Mouse (Mus musculus) heart, adult 11 months (tissue): Measurements from ENCODE around the gene Abcc9.

ENCODE experiments used
- DNase-seq: peaks from one replicate; pipeline ENCODE4 v3.0.0; 2022

Gene Abcc9

GRCm38 (mm10) chr6:142701652-142702637, at the start of gene Abcc9:
TSS of gene Abcc9 (minus strand) at chr6:142702315.
- DNase-seq: peak; percentile 96

- DNase-seq: no peak
These were observed 49.2 kb upstream of the Abcc9 start for GRCm38 (mm10) chr6:142751365-142751764.

- no peak for DNase-seq
These were observed 46.1 kb upstream of the Abcc9 start for GRCm38 (mm10) chr6:142748057-142748708.

GRCm38 (mm10) chr6:142747165-142747564, 45.0 kb upstream of the Abcc9 start:
- DNase-seq: no peak

- DNase-seq: no peak
These were observed 44.6 kb upstream of the Abcc9 start for GRCm38 (mm10) chr6:142746765-142747164.

GRCm38 (mm10) chr6:142745484-142745883, 43.4 kb upstream of the Abcc9 start:
- no peak for DNase-seq

GRCm38 (mm10) chr6:142743193-142743592, 41.1 kb upstream of the Abcc9 start:
- DNase-seq: no peak

- DNase-seq: no peak
These were observed 39.6 kb upstream of the Abcc9 start for GRCm38 (mm10) chr6:142741763-142742162.

GRCm38 (mm10) chr6:142738637-142739036, 36.5 kb upstream of the Abcc9 start:
- no peak for DNase-seq

- DNase-seq: no peak
These were observed 36.1 kb upstream of the Abcc9 start for GRCm38 (mm10) chr6:142738225-142738624.

- no peak for DNase-seq
These were observed 33.3 kb upstream of the Abcc9 start for GRCm38 (mm10) chr6:142735302-142736005.

- peak; percentile 97 for DNase-seq
These were observed 30.6 kb upstream of the Abcc9 start for GRCm38 (mm10) chr6:142732567-142733290.

GRCm38 (mm10) chr6:142726032-142726431, 23.9 kb upstream of the Abcc9 start:
- no peak for DNase-seq

GRCm38 (mm10) chr6:142721731-142722130, 19.6 kb upstream of the Abcc9 start:
- no peak for DNase-seq

- no peak for DNase-seq
These were observed 18.5 kb upstream of the Abcc9 start for GRCm38 (mm10) chr6:142720641-142721040.

- no peak for DNase-seq
These were observed 16.1 kb upstream of the Abcc9 start for GRCm38 (mm10) chr6:142718167-142718566.

- no peak for DNase-seq
These were observed 15.1 kb upstream of the Abcc9 start for GRCm38 (mm10) chr6:142717186-142717585.

GRCm38 (mm10) chr6:142715026-142715425, 12.9 kb upstream of the Abcc9 start:
- DNase-seq: peak; percentile 94

GRCm38 (mm10) chr6:142711106-142711505, 9.0 kb upstream of the Abcc9 start:
- DNase-seq: no peak

GRCm38 (mm10) chr6:142710690-142711089, 8.6 kb upstream of the Abcc9 start:
- no peak for DNase-seq

GRCm38 (mm10) chr6:142708369-142708768, 6.3 kb upstream of the Abcc9 start:
- DNase-seq: peak; percentile 95

GRCm38 (mm10) chr6:142706688-142707087, 4.6 kb upstream of the Abcc9 start:
- no peak for DNase-seq
